Mouse (Mus musculus) C2C12 (cell line): Measurements from ENCODE around the gene Cldn34c2. TPM values are rescaled to one million over a fixed set of nuclear protein-coding genes. Genes with fewer than 3 reads are reported as not detected.
"Not testable (repeated sequence)": the region's sequence is repeated elsewhere in the genome, so short reads cannot be mapped to it uniquely, and the experiment has no call there.

Experiments used
- H3K27me3 ChIP-seq: one replicate; pipeline ENCODE4 v1.6.1; 2011; ENCODE audit not compliant: control insufficient read depth, insufficient read depth, insufficient read length
- H3K36me3 ChIP-seq: one replicate; pipeline ENCODE4 v1.6.1; 2011; ENCODE audit not compliant: control insufficient read depth, insufficient read depth
- H3K4me3 ChIP-seq: one replicate; pipeline ENCODE4 v1.5.1; 2011; ENCODE audit warnings: mild to moderate bottlenecking, control low read depth; ENCODE audit not compliant: poor library complexity, insufficient read depth, severe bottlenecking
- H3K79me2 ChIP-seq: one replicate; pipeline ENCODE4 v1.6.1; 2011; ENCODE audit not compliant: control insufficient read depth, insufficient read depth
- H3K79me3 ChIP-seq: one replicate; pipeline ENCODE4 v1.6.1; 2011; ENCODE audit warnings: low read depth, control low read depth
- H3ac ChIP-seq: one replicate; pipeline ENCODE3; 2011; ENCODE audit warnings: low read depth; ENCODE audit not compliant: control insufficient read depth, insufficient read length
- long read RNA-seq, 2 experiments: library from polyadenylated mRNA; unstranded; transcript quantifications; one replicate each; pipeline ENCODE4 v2.0.0; 2019 to 2020
- polyA plus RNA-seq: library from polyadenylated mRNA; unstranded; fragments of >200 nt; fragmentation: generic; extraction: Trizol; gene quantifications from one replicate; pipeline ENCODE4 v1.2.1, GENCODE M21; 2012; ENCODE audit warnings: missing spikeins

Gene Cldn34c2
- not detected for polyA plus RNA-seq
- long read RNA-seq, experiment 1: 0 reads
- long read RNA-seq, experiment 2: 0 reads

- not testable (repeated sequence) for H3K79me2 ChIP-seq, H3ac ChIP-seq, H3K36me3 ChIP-seq, H3K4me3 ChIP-seq, H3K27me3 ChIP-seq, H3K79me3 ChIP-seq
Measured at GRCm38 (mm10) chrX:123581400-123581799, at the start of gene Cldn34c2. Gene Cldn34c2, plus strand, starts transcription at chrX:123581700.

GRCm38 (mm10) chrX:123551378-123551777 lies 30.1 kb upstream of the Cldn34c2 start:
- H3K79me3 ChIP-seq, H3K79me2 ChIP-seq, H3ac ChIP-seq, H3K4me3 ChIP-seq, H3K36me3 ChIP-seq, H3K27me3 ChIP-seq: not testable (repeated sequence)

GRCm38 (mm10) chrX:123612158-123612828 lies 30.8 kb downstream of the Cldn34c2 start:
- H3ac ChIP-seq: not testable (repeated sequence)

More at GRCm38 (mm10) chrX:123612158-123612828, 30.8 kb downstream of the Cldn34c2 start:
- not testable (repeated sequence) for H3K36me3 ChIP-seq, H3K79me2 ChIP-seq, H3K79me3 ChIP-seq, H3K27me3 ChIP-seq, H3K4me3 ChIP-seq

Other genes starting within 250 kb of the Cldn34c2 start
- not detected for gene Gm17467, start 123.1 kb downstream of the Cldn34c2 start, polyA plus RNA-seq
- 0.19 TPM for gene Cldn34c3, start 212.0 kb downstream of the Cldn34c2 start, polyA plus RNA-seq